Mouse (Mus musculus) liver, adult 2 months (tissue): ENCODE results near the gene Pars2. TPM values are rescaled to one million over a fixed set of nuclear protein-coding genes. Genes with fewer than 3 reads are reported as not detected.

Source experiments
- DNase-seq: peaks from one replicate; pipeline ENCODE4 v3.0.0-alpha.2; 2011; ENCODE audit warnings: low read depth, low spot score; ENCODE audit errors: extremely low read depth
- H3K27ac ChIP-seq: fragments of 200-500 bp; replicated peaks from 2 replicates; pipeline ENCODE4 v1.5.1; 2012; ENCODE audit warnings: low read depth, mild to moderate bottlenecking, control low read depth, inconsistent platforms, low read length; ENCODE audit not compliant: insufficient read depth
- H3K27me3 ChIP-seq: fragments of 200-500 bp; 2 replicates; pipeline ENCODE4 v1.6.1; 2012; ENCODE audit warnings: mild to moderate bottlenecking, moderate library complexity, low read length, inconsistent platforms; ENCODE audit not compliant: control insufficient read depth, insufficient read depth
- H3K36me3 ChIP-seq: fragments of 200-500 bp; 2 replicates; pipeline ENCODE4 v1.6.1; 2012; ENCODE audit warnings: low read length, inconsistent platforms; ENCODE audit not compliant: control insufficient read depth, insufficient read depth
- H3K4me1 ChIP-seq: fragments of 200-500 bp; 2 replicates; pipeline ENCODE4 v1.6.1; 2011; ENCODE audit warnings: low read length; ENCODE audit not compliant: control insufficient read depth, insufficient read depth
- H3K4me3 ChIP-seq: fragments of 200-500 bp; 2 replicates; pipeline ENCODE4 v1.5.1; 2011; ENCODE audit warnings: low read depth, mild to moderate bottlenecking, control low read depth, low read length, moderate library complexity; ENCODE audit not compliant: insufficient read depth
- H3K79me2 ChIP-seq: fragments of 200-500 bp; 2 replicates; pipeline ENCODE4 v1.6.1; 2012; ENCODE audit warnings: inconsistent platforms, mild to moderate bottlenecking, low read length, moderate library complexity; ENCODE audit not compliant: control insufficient read depth, insufficient read depth
- H3K9ac ChIP-seq: fragments of 200-500 bp; 2 replicates; pipeline ENCODE4 v1.6.1; 2012; ENCODE audit warnings: low read depth, mild to moderate bottlenecking, control low read depth, inconsistent platforms, low read length
- CTCF ChIP-seq: fragments of 200-500 bp; IDR thresholded peaks from 2 replicates; pipeline ENCODE4 v1.5.1; 2011; ENCODE audit warnings: low read depth, low read length, control low read depth
- POLR2A ChIP-seq: fragments of 200-500 bp; IDR thresholded peaks from 2 replicates; pipeline ENCODE4 v1.6.1; 2011; ENCODE audit warnings: low read length, control low read depth; ENCODE audit not compliant: insufficient read depth; ENCODE audit errors: extremely low read depth
- WGBS: fragments of 180-500 bp; shearing (Covaris S2); methylation state at CpG from one replicate; pipeline ENCODE4 v1.1.7; 2018; 5-methylcytosine and 5-hydroxymethylcytosine counted together
- polyA plus RNA-seq: library from polyadenylated mRNA; depleted of rRNA; stranded (reverse); fragments of >200 nt; gene quantifications from 2 replicates; pipeline ENCODE4 v1.2.3, GENCODE M21; 2012
- total RNA-seq: library from RNA; depleted of rRNA; stranded (reverse); fragments of >200 nt; gene quantifications from 2 replicates; pipeline ENCODE4 v1.2.3, GENCODE M21; 2014

Pars2 gene
- total and polyA plus RNA-seq, 2 experiments = 2.5 to 4.1 TPM

DNA sequence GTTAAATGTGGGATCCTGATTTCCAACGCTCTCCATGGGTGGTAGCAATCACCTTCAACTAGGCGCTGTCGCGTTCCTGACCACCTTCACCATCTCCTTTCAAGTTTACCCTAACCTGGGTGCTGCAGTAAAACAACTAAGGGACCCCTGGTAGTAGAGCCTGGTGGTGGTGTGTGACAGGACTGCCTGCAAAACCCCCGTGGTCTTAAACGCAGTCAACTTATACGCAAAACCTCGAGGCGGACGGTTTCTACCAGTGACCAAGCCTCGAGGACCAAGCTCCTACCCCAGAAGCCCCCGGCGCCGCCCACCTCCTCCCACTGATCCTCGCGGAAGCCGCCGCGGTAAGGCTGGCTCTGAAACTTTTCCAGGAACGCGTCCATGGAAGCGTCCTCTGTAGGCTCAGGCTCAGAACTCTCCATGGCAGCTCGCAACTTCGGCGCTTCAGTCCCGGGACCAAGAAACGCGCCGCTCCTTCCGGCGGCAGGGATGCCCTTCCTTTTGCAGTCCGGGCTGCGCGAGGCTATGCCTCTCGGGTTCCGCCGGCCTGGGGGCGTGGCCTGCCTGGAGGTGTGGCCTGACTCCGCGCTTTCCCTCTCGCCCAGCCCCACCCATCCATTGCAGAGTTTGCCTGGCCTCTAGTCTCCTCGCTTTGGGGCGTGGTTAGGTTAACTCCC is 27.7 kb downstream of the Pars2 start, which contains the start of gene Ttc4:
Ttc4 (minus strand) TSS at position 503 of the 677 bp plus-strand sequence.
- TF ChIP-seq POLR2A = peak; percentile 69
- no peak for TF ChIP-seq CTCF
- peaks cover 3% of the 10 kb centered on the region for H3K4me1 ChIP-seq
- no peaks in the 10 kb centered on the region for H3K79me2 ChIP-seq
- H3K9ac ChIP-seq = peak within 1 kb of the TSS; percentile 82
- no peaks in the 10 kb centered on the region for H3K27me3 ChIP-seq
- 0 out of 2 replicates have a peak within 1 kb of the TSS, but pooled peaks have one; percentile 3 for H3K27ac ChIP-seq
- peaks cover 16% of the 10 kb centered on the region for H3K36me3 ChIP-seq
- peak; percentile 77 for DNase-seq
- peak within 1 kb of the TSS; percentile 82 for H3K4me3 ChIP-seq
- under 1% methylated on average over 43 of the region's 43 CpGs for whole genome bisulfite sequencing

DNA sequence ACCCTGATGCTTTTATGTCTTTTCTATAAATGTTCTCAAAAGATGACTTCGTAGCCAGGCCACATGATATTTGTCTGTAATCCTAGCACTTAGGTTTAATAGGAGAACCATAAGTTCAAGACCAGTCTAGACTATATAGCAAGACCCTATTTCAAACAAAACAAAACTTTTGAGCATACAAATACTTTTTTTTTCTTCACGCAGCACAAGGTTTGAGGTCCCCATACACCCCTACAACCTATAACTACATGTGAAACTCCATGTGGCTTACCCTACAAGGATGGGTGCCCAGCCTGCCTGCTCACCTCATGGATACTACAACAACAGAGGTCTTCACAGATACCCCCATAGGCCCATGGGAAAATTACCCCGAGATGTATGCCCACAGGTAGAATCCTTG is 28.3 kb downstream of the Pars2 start:
- H3K9ac ChIP-seq = no peak overlapping the region
- no peak overlapping the region for H3K27ac ChIP-seq
- no peaks in the 10 kb centered on the region for H3K27me3 ChIP-seq
- peak overlapping the region; percentile 82; the same call in 1 of the 2 replicates for H3K4me3 ChIP-seq
- H3K4me1 ChIP-seq = peaks cover 3% of the 10 kb centered on the region
- H3K79me2 ChIP-seq = no peaks in the 10 kb centered on the region
- no peak for DNase-seq
- TF ChIP-seq POLR2A (no peak), CTCF (no peak)
- peaks cover 15% of the 10 kb centered on the region for H3K36me3 ChIP-seq
- WGBS = 39% methylated on average over 3 of the region's 3 CpGs

DNA sequence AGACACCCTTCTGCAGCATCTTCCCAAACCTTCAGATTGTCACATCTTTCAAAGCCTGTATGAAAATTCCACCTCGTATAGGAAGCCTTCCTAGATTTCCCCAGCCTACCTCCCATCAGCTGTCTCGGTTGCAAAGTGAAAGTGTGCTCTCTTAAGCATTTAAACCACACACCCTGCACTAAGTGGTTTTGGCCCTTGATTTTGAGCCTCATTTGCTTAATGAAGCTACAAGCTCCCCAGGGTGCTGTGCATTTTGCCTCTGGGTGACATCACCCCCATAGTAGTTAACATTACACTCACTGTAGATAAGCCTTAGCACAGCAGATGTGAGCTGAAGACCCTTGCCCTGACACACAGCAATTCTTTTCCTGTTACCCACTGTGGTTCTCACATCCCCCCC is 30.1 kb downstream of the Pars2 start:
- Histone ChIP-seq H3K9ac (no peak overlapping the region), H3K79me2 (no peaks in the 10 kb centered on the region), H3K4me1 (peaks cover 3% of the 10 kb centered on the region), H3K36me3 (peaks cover 6% of the 10 kb centered on the region), H3K27me3 (no peaks in the 10 kb centered on the region), H3K27ac (no peak overlapping the region), H3K4me3 (no peak overlapping the region)
- no peak for DNase-seq
- TF ChIP-seq POLR2A = no peak
- TF ChIP-seq CTCF = no peak
- WGBS = 46% methylated on average over 2 of the region's 2 CpGs

DNA sequence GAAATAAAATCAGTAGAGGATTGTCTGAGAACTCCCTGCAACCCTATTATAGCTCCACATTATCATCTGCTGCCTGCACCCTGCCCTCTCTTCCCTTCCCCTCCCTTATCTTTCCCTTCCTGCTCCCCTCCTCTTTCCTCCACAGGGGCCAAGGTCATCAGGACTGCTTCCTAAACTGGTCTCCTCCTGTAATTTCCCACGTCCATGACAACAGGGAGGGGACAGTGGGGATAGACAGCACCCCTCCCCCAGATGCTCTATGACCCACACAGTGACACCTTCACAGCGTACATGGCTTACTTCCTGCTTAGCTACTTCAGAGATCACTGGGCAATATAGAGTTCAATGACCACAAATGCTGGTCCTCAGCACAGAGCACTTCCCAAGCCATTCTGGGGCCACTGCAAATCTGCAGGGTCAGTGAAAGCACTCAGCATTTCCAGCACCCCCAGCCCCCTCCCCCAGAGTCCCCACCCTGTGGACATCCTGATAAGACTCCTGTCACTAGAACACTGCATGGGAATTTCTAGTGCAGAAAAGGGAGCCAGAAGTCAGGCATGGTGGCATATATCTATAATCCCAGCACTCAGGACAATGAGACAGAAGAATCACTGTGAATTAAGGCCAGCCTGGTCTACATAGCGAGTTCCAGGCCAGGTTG is 37.9 kb downstream of the Pars2 start:
- no peak overlapping the region for H3K4me3 ChIP-seq
- no peak overlapping the region for H3K9ac ChIP-seq
- H3K79me2 ChIP-seq = no peaks in the 10 kb centered on the region
- no peak for TF ChIP-seq POLR2A
- TF ChIP-seq CTCF = no peak
- H3K36me3 ChIP-seq = no peaks in the 10 kb centered on the region
- no peaks in the 10 kb centered on the region for H3K27me3 ChIP-seq
- no peaks in the 10 kb centered on the region for H3K4me1 ChIP-seq
- peak; percentile 14 for DNase-seq
- H3K27ac ChIP-seq = peak overlapping the region; percentile 33; the same call in 1 of the 2 replicates
- WGBS = 51% methylated on average over 3 of the region's 3 CpGs

DNA sequence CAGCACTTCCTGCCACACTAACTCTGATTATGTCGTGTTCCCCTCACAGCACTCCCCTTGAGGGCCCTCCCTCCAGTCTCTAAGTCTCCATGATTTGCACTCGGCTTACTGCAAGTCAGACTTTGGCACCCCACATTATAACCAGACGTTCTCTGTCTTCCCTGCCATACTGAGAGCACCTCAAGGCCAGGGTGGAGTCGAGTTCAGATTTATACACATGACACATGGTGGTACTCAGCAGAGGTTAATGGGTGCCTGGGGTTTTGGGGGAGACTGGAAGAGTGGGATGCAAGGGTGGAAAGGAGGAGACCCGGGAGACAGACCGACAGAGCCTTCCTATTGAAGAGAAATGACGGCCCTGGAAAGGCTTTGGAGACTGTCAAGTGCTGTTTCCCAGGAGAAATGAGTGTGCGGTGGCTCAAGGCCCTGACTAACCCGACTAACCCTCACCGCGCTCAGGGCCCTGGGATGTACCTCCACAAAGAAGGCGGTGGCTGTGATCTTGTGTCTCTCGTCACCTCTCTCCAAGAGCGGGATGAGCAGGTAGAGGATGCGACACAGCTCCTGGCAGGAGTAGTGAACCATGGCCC is 43.1 kb downstream of the Pars2 start:
- TF ChIP-seq CTCF = no peak
- TF ChIP-seq POLR2A = no peak
- no peaks in the 10 kb centered on the region for H3K4me1 ChIP-seq
- no peaks in the 10 kb centered on the region for H3K36me3 ChIP-seq
- no peaks in the 10 kb centered on the region for H3K79me2 ChIP-seq
- 83% methylated on average over 15 of the region's 15 CpGs for WGBS
- DNase-seq = no peak
- H3K9ac ChIP-seq = no peak overlapping the region
- no peak overlapping the region for H3K4me3 ChIP-seq
- H3K27me3 ChIP-seq = no peaks in the 10 kb centered on the region
- no peak overlapping the region for H3K27ac ChIP-seq
